Mouse (Mus musculus) large intestine, adult 2 months (tissue): Measurements from ENCODE around the gene Crls1. TPM values are rescaled to one million over a fixed set of nuclear protein-coding genes. Genes with fewer than 3 reads are reported as not detected.

ENCODE experiments used
- DNase-seq: peaks from one replicate; pipeline ENCODE4 v3.0.0-alpha.2; 2012; ENCODE audit warnings: low read depth, low spot score
- WGBS: fragments of 180-500 bp; shearing (Covaris S2); methylation state at CpG from one replicate; pipeline ENCODE4 v1.1.7; 2018; 5-methylcytosine and 5-hydroxymethylcytosine counted together
- polyA plus RNA-seq: library from polyadenylated mRNA; depleted of rRNA; stranded (reverse); fragments of >200 nt; gene quantifications from 2 replicates; pipeline ENCODE4 v1.2.3, GENCODE M21; 2012; rRNA removed

Gene Crls1
- 24.9 and 29.7 TPM in 2 replicates for polyA plus RNA-seq

- under 1% methylated on average over 96 of the region's 96 CpGs for WGBS
- peak; percentile 83 for DNase-seq
These were observed at the start of gene Crls1 for GRCm38 (mm10) chr2:132846407-132847358. Crls1 (plus strand) TSS chr2:132846666.

DNA sequence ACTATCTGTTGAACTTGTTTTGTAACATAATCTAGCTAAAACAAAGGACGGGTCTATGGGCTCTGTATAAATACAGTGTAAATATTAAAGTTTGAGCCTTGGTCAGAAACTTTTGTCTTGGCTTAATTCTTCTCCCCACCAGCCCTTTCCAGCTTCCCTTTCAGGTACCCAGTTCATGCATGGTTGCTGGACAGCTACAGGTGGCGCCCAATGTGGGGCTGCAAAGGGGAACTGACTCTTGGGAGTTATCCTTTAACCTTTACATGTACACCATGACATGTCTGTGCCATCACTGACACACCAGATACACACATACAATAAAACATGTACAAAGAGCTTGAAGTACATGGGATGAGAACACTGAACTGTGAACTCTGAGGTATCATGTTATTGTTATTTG is 43.5 kb upstream of the Crls1 start:
- DNase-seq, result no peak
- 92% methylated on average over 2 of the region's 2 CpGs for WGBS

GRCm38 (mm10) chr2:132815608-132816314 is 30.7 kb upstream of the Crls1 start, which contains the start of the genes Trmt6 and Mcm8:
Trmt6 (minus strand) TSS chr2:132816055.
Mcm8 (plus strand) TSS chr2:132816141.
- DNase-seq, result peak; percentile 96
- under 1% methylated on average over 59 of the region's 59 CpGs for WGBS

GRCm38 (mm10) chr2:132841071-132841470 is 5.4 kb upstream of the Crls1 start:
- WGBS, result 88% methylated on average over 4 of the region's 4 CpGs
- DNase-seq, result no peak

GRCm38 (mm10) chr2:132847581-132847980 is 1.1 kb downstream of the Crls1 start:
- no peak for DNase-seq
- 21% methylated on average over 7 of the region's 7 CpGs for WGBS

- WGBS, result 71% methylated on average over 4 of the region's 4 CpGs
- no peak for DNase-seq
These were observed 1.9 kb downstream of the Crls1 start for GRCm38 (mm10) chr2:132848361-132848760.

DNA sequence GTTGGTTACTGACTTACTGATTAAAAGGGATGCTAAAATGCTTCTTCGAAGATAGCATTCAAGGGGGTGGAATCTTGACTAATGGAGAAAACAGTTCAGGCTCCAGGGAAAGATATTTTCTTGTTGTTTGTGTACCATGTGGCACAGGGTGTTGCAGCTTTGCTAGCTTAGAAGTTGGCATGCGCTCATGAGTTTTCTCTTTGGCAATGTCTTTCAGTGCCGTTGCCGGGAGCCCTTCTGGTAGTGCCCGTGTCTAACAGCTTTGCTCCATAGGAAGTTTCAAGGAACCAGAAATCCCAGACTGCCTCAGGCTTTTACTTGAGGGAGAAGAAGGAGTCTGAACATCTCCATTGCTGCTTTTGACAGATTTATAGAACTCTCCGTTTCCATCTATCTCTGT is 2.7 kb downstream of the Crls1 start:
- WGBS, result 92% methylated on average over 6 of the region's 6 CpGs
- DNase-seq, result no peak

GRCm38 (mm10) chr2:132853051-132853450 is 6.6 kb downstream of the Crls1 start:
- WGBS, result 95% methylated on average over 1 of the region's 1 CpGs

DNA sequence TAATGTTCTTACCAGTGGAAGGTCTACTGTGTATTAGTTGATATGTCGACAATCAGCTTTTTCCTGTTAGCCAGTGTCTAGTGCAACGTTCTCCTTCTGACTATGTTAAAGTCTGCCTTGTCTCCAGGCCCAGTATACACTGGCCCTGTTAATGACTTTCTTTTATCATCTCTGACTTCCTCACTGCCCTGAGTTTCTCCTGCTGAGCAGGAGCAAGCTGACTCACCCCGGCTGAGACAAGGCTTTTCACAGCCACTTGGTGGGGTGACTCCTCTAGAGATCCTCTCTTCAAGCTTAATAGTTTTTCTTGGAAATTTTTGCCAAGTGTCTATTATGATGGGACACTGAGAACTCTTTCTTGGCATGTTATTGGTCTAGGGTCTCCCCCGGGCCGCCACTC is 9.9 kb downstream of the Crls1 start:
- WGBS, result 67% methylated on average over 5 of the region's 5 CpGs
- no peak for DNase-seq

More at GRCm38 (mm10) chr2:132853051-132853450, 6.6 kb downstream of the Crls1 start:
- no peak for DNase-seq

GRCm38 (mm10) chr2:132860435-132860834 is 14.0 kb downstream of the Crls1 start:
- DNase-seq, result no peak

GRCm38 (mm10) chr2:132861456-132861855 is 15.0 kb downstream of the Crls1 start:
- no peak for DNase-seq
- 89% methylated on average over 2 of the region's 2 CpGs for WGBS

DNA sequence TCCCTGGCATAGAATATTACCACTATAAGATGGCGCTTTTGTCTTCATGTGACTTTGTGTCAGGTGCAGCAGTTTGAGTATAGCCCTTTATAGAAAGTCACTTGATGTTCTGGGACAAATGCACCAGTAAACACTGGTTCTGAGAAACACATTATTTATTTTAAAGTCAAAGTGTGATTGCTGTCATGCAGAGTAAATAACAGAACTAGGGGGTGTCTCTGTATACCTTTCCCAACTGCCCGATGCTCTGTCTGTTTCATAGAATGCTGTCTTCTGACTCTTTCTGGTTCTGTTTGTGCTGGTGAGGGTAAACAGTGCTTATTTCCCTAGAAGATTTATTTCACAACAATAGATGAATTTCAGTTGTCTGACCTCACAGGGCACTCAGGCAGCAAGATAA is 16.9 kb downstream of the Crls1 start:
- DNase-seq, result no peak
- WGBS, result 93% methylated on average over 2 of the region's 2 CpGs

- no peak for DNase-seq
- WGBS, result 47% methylated on average over 5 of the region's 5 CpGs
These were observed 21.1 kb downstream of the Crls1 start for GRCm38 (mm10) chr2:132867521-132867920.

- 88% methylated on average over 5 of the region's 5 CpGs for WGBS
- DNase-seq, result no peak
These were observed 23.2 kb downstream of the Crls1 start for GRCm38 (mm10) chr2:132869682-132870081.

GRCm38 (mm10) chr2:132870286-132870685 is 23.8 kb downstream of the Crls1 start:
- DNase-seq, result no peak
- 80% methylated on average over 4 of the region's 4 CpGs for WGBS

DNA sequence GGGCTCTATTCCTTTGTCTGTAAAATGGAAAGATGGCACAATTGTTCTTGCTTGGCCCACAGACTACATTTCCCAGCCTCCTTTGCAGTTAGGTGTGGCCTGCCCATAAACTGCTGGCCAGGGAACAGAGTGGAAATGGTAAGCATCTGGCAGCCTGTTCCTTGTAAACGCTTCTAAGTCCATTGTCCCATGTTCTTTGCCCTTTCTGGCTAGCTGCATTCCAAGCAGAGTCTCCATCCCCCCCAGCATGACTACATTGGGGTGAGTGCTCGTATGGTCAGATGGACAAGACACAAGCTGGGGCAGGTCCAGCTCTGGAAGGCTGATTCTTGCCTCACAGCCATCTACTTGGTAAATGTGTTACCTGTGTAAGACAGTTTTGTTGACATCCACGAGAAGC is 25.2 kb downstream of the Crls1 start:
- DNase-seq, result peak; percentile 59
- 29% methylated on average over 3 of the region's 3 CpGs for WGBS

DNA sequence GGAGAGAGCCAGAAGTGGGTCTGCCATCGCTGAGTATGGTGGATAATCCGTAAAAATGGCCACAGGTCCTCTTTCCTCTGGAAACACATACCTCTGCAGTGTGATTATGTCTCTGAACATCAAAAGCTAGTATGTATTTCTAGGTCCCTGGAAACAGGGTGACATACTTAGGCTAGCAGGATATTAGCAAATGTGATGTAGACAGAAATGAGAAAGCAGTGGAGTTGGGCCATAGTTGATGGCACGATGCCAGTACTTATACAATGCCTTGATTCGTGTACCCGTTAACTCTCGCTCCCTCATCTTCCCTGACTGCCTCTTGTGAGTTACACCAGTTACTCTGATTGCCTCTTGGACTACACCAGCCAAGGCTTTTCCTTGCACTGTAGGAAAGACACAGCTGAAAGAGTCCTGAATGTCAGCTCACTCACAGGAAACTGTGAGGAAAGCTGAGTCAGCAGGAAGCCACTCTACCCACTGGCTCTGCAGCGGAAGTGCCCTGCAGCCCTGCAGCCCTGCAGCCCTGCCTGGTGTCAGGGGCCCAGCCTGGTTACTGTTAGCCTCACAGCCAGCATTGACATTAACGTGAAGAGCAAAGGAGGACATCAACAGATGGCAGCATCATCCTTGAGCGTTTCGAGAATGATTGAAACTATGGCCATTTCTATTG is 27.3 kb downstream of the Crls1 start:
- WGBS, result 66% methylated on average over 10 of the region's 10 CpGs

GRCm38 (mm10) chr2:132876991-132877390 is 30.5 kb downstream of the Crls1 start:
- no peak for DNase-seq

More for the DNA sequence above, 27.3 kb downstream of the Crls1 start:
- DNase-seq, result no peak

DNA sequence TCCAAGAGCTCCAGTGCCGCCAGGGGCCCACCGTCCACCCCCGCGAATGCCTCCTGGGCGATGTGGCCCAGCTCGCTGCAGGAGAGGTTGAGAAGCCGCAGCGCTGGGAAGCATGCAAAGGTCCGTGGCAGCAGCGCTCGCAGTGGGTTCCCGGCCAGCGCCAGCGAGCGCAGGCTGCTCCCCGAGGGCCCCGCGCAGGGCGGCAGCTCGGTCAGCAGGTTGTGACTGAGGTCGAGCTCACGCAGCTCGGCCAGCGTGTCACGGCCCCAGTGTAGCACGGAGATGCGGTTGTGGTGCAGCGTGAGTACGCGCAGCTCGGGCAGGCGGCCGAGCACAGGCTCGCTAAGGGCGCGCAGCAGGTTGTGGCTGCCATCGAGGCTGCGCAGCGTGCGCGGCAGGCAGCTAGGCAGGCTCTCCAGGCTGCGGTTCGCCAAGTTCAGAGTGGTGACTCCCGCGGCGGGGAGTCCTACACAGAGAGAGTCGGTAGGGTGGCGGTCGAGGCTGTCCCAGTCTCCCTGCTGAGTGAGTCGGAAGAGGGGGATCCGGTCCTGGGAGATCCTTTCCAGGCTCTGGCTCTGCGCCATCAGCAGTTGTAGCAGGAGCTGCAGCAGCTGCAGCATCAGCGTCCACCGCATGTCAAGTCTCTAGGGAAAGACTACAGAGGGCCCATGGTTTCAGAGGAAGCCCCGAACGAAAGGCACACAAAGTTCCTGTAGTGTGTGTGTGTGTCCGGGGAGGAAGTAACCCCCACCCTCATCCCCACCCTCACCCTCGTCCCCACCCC is 33.0 kb downstream of the Crls1 start:
- WGBS, result 1% methylated on average over 58 of the region's 58 CpGs
- DNase-seq, result no peak

More at GRCm38 (mm10) chr2:132876991-132877390, 30.5 kb downstream of the Crls1 start:
- WGBS, result 50% methylated on average over 1 of the region's 1 CpGs
